Mouse (Mus musculus): Measurements from ENCODE around the gene Sgpp2. TPM values are rescaled to one million over a fixed set of nuclear protein-coding genes. Genes with fewer than 3 reads are reported as not detected.

Sgpp2 gene
- polyA plus RNA-seq, 1 experiment from 2014 or later, result 0.14 TPM

- Histone ChIP-seq H3K4me1 (replicated peaks) (no peaks in the 10 kb centered on the region), H3K4me2 (no peak overlapping the region), H3K9ac (no peak overlapping the region), H3K27me3 (no peaks in the 10 kb centered on the region), H3K36me3 (replicated peaks) (no peaks in the 10 kb centered on the region), H3K4me3 (replicated peaks) (no peak overlapping the region), H3K27ac (replicated peaks) (no peak overlapping the region), H3K9me3 (replicated peaks) (no peaks in the 10 kb centered on the region)
- 52% methylated on average over 9 of the region's 9 CpGs for WGBS (ENCODE audit: insufficient replicate concordance)
- ATAC-seq (ENCODE audit: insufficient read depth), result no peak
These were observed 28.1 kb downstream of the Sgpp2 start for GRCm38 (mm10) chr1:78338212-78338611.

- Histone ChIP-seq H3K9me3 (replicated peaks) (no peaks in the 10 kb centered on the region), H3K9ac (no peak overlapping the region), H3K27me3 (no peaks in the 10 kb centered on the region), H3K4me1 (replicated peaks) (no peaks in the 10 kb centered on the region), H3K27ac (replicated peaks) (no peak overlapping the region), H3K36me3 (replicated peaks) (no peaks in the 10 kb centered on the region), H3K4me2 (no peak overlapping the region), H3K4me3 (replicated peaks) (no peak overlapping the region)
- WGBS (ENCODE audit: insufficient replicate concordance), result 47% methylated on average over 5 of the region's 5 CpGs
- no peak for ATAC-seq (ENCODE audit: insufficient read depth)
These were observed 29.8 kb downstream of the Sgpp2 start for GRCm38 (mm10) chr1:78339941-78340340.

- Histone ChIP-seq H3K4me1 (replicated peaks) (no peaks in the 10 kb centered on the region), H3K9ac (no peak overlapping the region), H3K4me2 (no peak overlapping the region), H3K27ac (replicated peaks) (no peak overlapping the region), H3K4me3 (replicated peaks) (no peak overlapping the region), H3K27me3 (no peaks in the 10 kb centered on the region), H3K9me3 (replicated peaks) (no peaks in the 10 kb centered on the region), H3K36me3 (replicated peaks) (no peaks in the 10 kb centered on the region)
- no peak for ATAC-seq (ENCODE audit: insufficient read depth)
- WGBS (ENCODE audit: insufficient replicate concordance), result 48% methylated on average over 5 of the region's 5 CpGs
These were observed 30.4 kb downstream of the Sgpp2 start for GRCm38 (mm10) chr1:78340584-78340983.

- Histone ChIP-seq H3K36me3 (replicated peaks) (no peaks in the 10 kb centered on the region), H3K4me1 (replicated peaks) (no peaks in the 10 kb centered on the region), H3K9ac (no peak overlapping the region), H3K9me3 (replicated peaks) (no peaks in the 10 kb centered on the region), H3K4me2 (no peak overlapping the region), H3K27ac (replicated peaks) (no peak overlapping the region), H3K4me3 (replicated peaks) (no peak overlapping the region), H3K27me3 (no peaks in the 10 kb centered on the region)
- WGBS (ENCODE audit: insufficient replicate concordance), result 62% methylated on average over 12 of the region's 12 CpGs
- no peak for ATAC-seq (ENCODE audit: insufficient read depth)
These were observed 37.2 kb downstream of the Sgpp2 start for GRCm38 (mm10) chr1:78347317-78347806.

- 65% methylated on average over 1 of the region's 1 CpGs for WGBS (ENCODE audit: insufficient replicate concordance)
- no peak overlapping the region for H3K4me3 ChIP-seq (replicated peaks)
- no peaks in the 10 kb centered on the region for H3K9me3 ChIP-seq (replicated peaks)
- no peak overlapping the region for H3K9ac ChIP-seq
- ATAC-seq (ENCODE audit: insufficient read depth), result no peak
- H3K4me1 ChIP-seq (replicated peaks), result no peaks in the 10 kb centered on the region
- H3K27me3 ChIP-seq, result no peaks in the 10 kb centered on the region
- no peak overlapping the region for H3K4me2 ChIP-seq
- H3K36me3 ChIP-seq (replicated peaks), result no peaks in the 10 kb centered on the region
- no peak overlapping the region for H3K27ac ChIP-seq (replicated peaks)
These were observed 39.1 kb downstream of the Sgpp2 start for GRCm38 (mm10) chr1:78349219-78349618.

- no peaks in the 10 kb centered on the region for H3K9me3 ChIP-seq (replicated peaks)
- no peaks in the 10 kb centered on the region for H3K36me3 ChIP-seq (replicated peaks)
- no peak overlapping the region for H3K4me3 ChIP-seq (replicated peaks)
- H3K27me3 ChIP-seq, result no peaks in the 10 kb centered on the region
- ATAC-seq (ENCODE audit: insufficient read depth), result no peak
- H3K27ac ChIP-seq (replicated peaks), result no peak overlapping the region
- WGBS (ENCODE audit: insufficient replicate concordance), result 50% methylated on average over 1 of the region's 1 CpGs
- no peak overlapping the region for H3K4me2 ChIP-seq
- no peak overlapping the region for H3K9ac ChIP-seq
- no peaks in the 10 kb centered on the region for H3K4me1 ChIP-seq (replicated peaks)
These were observed 43.1 kb downstream of the Sgpp2 start for GRCm38 (mm10) chr1:78353254-78353653.

GRCm38 (mm10) chr1:78355123-78355522, 45.0 kb downstream of the Sgpp2 start:
- ATAC-seq (ENCODE audit: insufficient read depth), result no peak
- WGBS (ENCODE audit: insufficient replicate concordance), result 36% methylated on average over 4 of the region's 4 CpGs
- Histone ChIP-seq H3K4me2 (no peak overlapping the region), H3K27me3 (no peaks in the 10 kb centered on the region), H3K36me3 (replicated peaks) (no peaks in the 10 kb centered on the region), H3K4me1 (replicated peaks) (no peaks in the 10 kb centered on the region), H3K27ac (replicated peaks) (no peak overlapping the region), H3K9ac (no peak overlapping the region), H3K4me3 (replicated peaks) (no peak overlapping the region), H3K9me3 (replicated peaks) (no peaks in the 10 kb centered on the region)

- Histone ChIP-seq H3K4me2 (no peak overlapping the region), H3K9ac (no peak overlapping the region), H3K4me1 (replicated peaks) (no peaks in the 10 kb centered on the region), H3K27ac (replicated peaks) (no peak overlapping the region), H3K9me3 (replicated peaks) (no peaks in the 10 kb centered on the region), H3K4me3 (replicated peaks) (no peak overlapping the region), H3K27me3 (no peaks in the 10 kb centered on the region), H3K36me3 (replicated peaks) (no peaks in the 10 kb centered on the region)
- 58% methylated on average over 4 of the region's 4 CpGs for WGBS (ENCODE audit: insufficient replicate concordance)
- ATAC-seq (ENCODE audit: insufficient read depth), result no peak
These were observed 47.3 kb downstream of the Sgpp2 start for GRCm38 (mm10) chr1:78357415-78357814.

- WGBS (ENCODE audit: insufficient replicate concordance), result 60% methylated on average over 1 of the region's 1 CpGs
- H3K4me2 ChIP-seq, result no peak overlapping the region
- no peaks in the 10 kb centered on the region for H3K36me3 ChIP-seq (replicated peaks)
- no peak overlapping the region for H3K4me3 ChIP-seq (replicated peaks)
- H3K9me3 ChIP-seq (replicated peaks), result no peaks in the 10 kb centered on the region
- H3K4me1 ChIP-seq (replicated peaks), result no peaks in the 10 kb centered on the region
- no peak overlapping the region for H3K9ac ChIP-seq
- H3K27ac ChIP-seq (replicated peaks), result no peak overlapping the region
- H3K27me3 ChIP-seq, result no peaks in the 10 kb centered on the region
- no peak for ATAC-seq (ENCODE audit: insufficient read depth)
These were observed 47.7 kb downstream of the Sgpp2 start for GRCm38 (mm10) chr1:78357868-78358267.

- 65% methylated on average over 13 of the region's 13 CpGs for WGBS (ENCODE audit: insufficient replicate concordance)
- H3K27ac ChIP-seq (replicated peaks), result no peak overlapping the region
- no peaks in the 10 kb centered on the region for H3K9me3 ChIP-seq (replicated peaks)
- ATAC-seq (ENCODE audit: insufficient read depth), result no peak
- no peak overlapping the region for H3K4me3 ChIP-seq (replicated peaks)
- H3K4me1 ChIP-seq (replicated peaks), result no peaks in the 10 kb centered on the region
- H3K36me3 ChIP-seq (replicated peaks), result no peaks in the 10 kb centered on the region
- H3K4me2 ChIP-seq, result no peak overlapping the region
- H3K9ac ChIP-seq, result no peak overlapping the region
- no peaks in the 10 kb centered on the region for H3K27me3 ChIP-seq
These were observed 54.1 kb downstream of the Sgpp2 start for GRCm38 (mm10) chr1:78363965-78364889.

- Histone ChIP-seq H3K27ac (replicated peaks) (no peak overlapping the region), H3K4me3 (replicated peaks) (no peak overlapping the region), H3K27me3 (no peaks in the 10 kb centered on the region), H3K9me3 (replicated peaks) (no peaks in the 10 kb centered on the region), H3K9ac (no peak overlapping the region), H3K36me3 (replicated peaks) (no peaks in the 10 kb centered on the region), H3K4me1 (replicated peaks) (no peaks in the 10 kb centered on the region), H3K4me2 (no peak overlapping the region)
- 55% methylated on average over 5 of the region's 5 CpGs for WGBS (ENCODE audit: insufficient replicate concordance)
- ATAC-seq (ENCODE audit: insufficient read depth), result no peak
These were observed 57.7 kb downstream of the Sgpp2 start for GRCm38 (mm10) chr1:78367806-78368205.

All from liver, embryonic 15.5 days (tissue).